Mouse (Mus musculus) ES-Bruce4 (cell line): Measurements from ENCODE around the gene Narfl. TPM values are rescaled to one million over a fixed set of nuclear protein-coding genes. Genes with fewer than 3 reads are reported as not detected.
A peak's percentile ranks its signal among the peaks of the same experiment; 100 is the strongest.

Experiments
- H3K27ac ChIP-seq: 2 replicates; pipeline ENCODE4 v1.5.1; 2012; ENCODE audit warnings: low read length, inconsistent platforms; ENCODE audit not compliant: insufficient read depth
- H3K27me3 ChIP-seq: 2 replicates; pipeline ENCODE4 v1.6.1; 2012; ENCODE audit warnings: mild to moderate bottlenecking, low read length, inconsistent platforms; ENCODE audit not compliant: control insufficient read depth, poor library complexity, insufficient read depth, severe bottlenecking
- H3K36me3 ChIP-seq: 2 replicates; pipeline ENCODE4 v1.6.1; 2012; ENCODE audit warnings: inconsistent platforms, mild to moderate bottlenecking, low read length, moderate library complexity; ENCODE audit not compliant: control insufficient read depth, poor library complexity, insufficient read depth, severe bottlenecking
- H3K4me1 ChIP-seq: one replicate; pipeline ENCODE4 v1.8.1; 2011; ENCODE audit warnings: low read length; ENCODE audit not compliant: control insufficient read depth, insufficient read depth
- H3K4me3 ChIP-seq: 2 replicates; pipeline ENCODE4 v1.5.1; 2011; ENCODE audit warnings: low read depth, mild to moderate bottlenecking, low read length
- H3K9ac ChIP-seq: 2 replicates; pipeline ENCODE4 v1.6.1; 2012; ENCODE audit warnings: low read depth, mild to moderate bottlenecking, inconsistent platforms; ENCODE audit not compliant: poor library complexity, severe bottlenecking
- H3K9me3 ChIP-seq: replicated peaks from 2 replicates; pipeline ENCODE4 v1.6.1; 2012; ENCODE audit warnings: mild to moderate bottlenecking, low read length, inconsistent platforms; ENCODE audit not compliant: control insufficient read depth, poor library complexity, insufficient read depth, severe bottlenecking
- CTCF ChIP-seq: IDR thresholded peaks from one replicate; pipeline ENCODE4 v1.8.1; 2011; ENCODE audit warnings: low read depth, low read length
- EP300 ChIP-seq: IDR thresholded peaks from 2 replicates; pipeline ENCODE4 v1.6.1; 2011; ENCODE audit warnings: low read depth, low read length; ENCODE audit not compliant: insufficient read depth
- POLR2A ChIP-seq: IDR thresholded peaks from one replicate; pipeline ENCODE4 v1.8.1; 2011; ENCODE audit warnings: low read length; ENCODE audit not compliant: insufficient read depth
- polyA plus RNA-seq: library from polyadenylated mRNA; stranded (reverse); fragments of >200 nt; gene quantifications from 2 replicates; pipeline ENCODE4 v1.2.4, GENCODE M21; 2011; ENCODE audit warnings: low read depth; ENCODE audit not compliant: missing spikeins, insufficient read depth, insufficient read length

Narfl gene
- polyA plus RNA-seq, 1 experiment: 21.3 TPM

DNA sequence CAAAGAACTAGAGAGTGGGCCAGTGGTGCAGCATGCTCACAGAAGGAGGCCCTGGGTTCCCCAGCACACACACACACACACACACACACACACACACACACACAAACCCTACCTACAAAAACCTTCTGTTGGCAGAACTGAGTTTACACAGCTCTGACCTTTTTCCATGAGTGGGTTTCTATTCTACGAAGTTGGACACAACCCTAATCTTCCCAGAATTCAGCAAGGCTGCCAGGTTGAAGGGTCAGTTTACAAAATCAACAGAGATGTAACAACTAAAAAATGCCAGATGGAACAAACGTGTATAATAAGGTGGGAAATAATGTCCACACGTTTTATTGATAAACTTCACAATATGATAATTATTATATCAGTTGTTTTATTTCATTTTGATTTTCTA lies 15.9 kb upstream of the Narfl start:
- H3K9me3 ChIP-seq: no peaks in the 10 kb centered on the region
- no peaks in the 10 kb centered on the region for H3K36me3 ChIP-seq
- TF ChIP-seq CTCF (no peak), POLR2A (no peak), EP300 (no peak)
- H3K27ac ChIP-seq: peak overlapping the region; percentile 70
- no peak overlapping the region for H3K4me3 ChIP-seq
- no peak overlapping the region for H3K9ac ChIP-seq
- peaks cover 23% of the 10 kb centered on the region for H3K4me1 ChIP-seq
- no peaks in the 10 kb centered on the region for H3K27me3 ChIP-seq

DNA sequence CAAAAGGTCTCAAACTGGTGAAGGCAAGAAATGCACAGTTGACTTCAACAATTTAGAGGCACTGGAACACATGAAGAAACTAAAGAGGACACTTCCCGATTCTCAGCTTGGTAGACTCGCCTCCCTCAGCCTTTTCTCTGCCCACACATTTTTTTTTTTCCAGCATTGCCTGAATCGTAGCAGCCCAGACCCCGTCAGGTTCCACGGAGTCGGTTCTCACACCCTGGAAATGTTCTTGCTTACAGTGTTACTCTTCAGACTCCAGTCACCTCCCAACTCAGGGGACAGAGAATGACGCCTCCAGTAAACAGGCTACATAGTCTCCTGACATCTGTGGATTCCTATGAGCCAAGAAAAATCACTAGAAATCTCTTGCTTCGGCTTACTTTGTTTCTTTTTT lies 13.4 kb upstream of the Narfl start:
- Histone ChIP-seq H3K4me1 (peaks cover 18% of the 10 kb centered on the region), H3K27ac (no peak overlapping the region), H3K4me3 (no peak overlapping the region), H3K9ac (no peak overlapping the region), H3K27me3 (no peaks in the 10 kb centered on the region), H3K36me3 (no peaks in the 10 kb centered on the region), H3K9me3 (no peaks in the 10 kb centered on the region)
- TF ChIP-seq POLR2A: no peak
- no peak for TF ChIP-seq CTCF
- no peak for TF ChIP-seq EP300

DNA sequence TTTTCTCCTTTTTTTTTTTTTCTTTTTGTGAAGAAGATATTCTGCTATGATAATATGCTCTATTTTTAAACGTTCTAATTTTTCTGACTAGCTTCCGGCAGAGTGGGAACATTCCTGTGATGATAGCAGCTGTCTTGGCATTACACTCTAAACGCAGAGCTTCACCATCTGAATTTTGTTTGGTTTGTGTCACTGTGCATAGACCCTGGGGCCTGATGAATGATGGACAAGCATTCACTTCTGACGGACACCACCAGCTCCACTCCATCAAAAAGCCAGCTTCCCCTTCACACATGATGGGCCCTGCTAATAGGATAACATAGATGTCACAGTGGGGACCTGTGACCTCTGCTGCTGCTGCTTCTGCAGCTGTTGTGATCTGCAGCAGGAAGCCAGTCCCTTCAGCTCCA lies 12.0 kb upstream of the Narfl start:
- TF ChIP-seq EP300: no peak
- TF ChIP-seq POLR2A: no peak
- TF ChIP-seq CTCF: no peak
- no peaks in the 10 kb centered on the region for H3K9me3 ChIP-seq
- peaks cover 12% of the 10 kb centered on the region for H3K4me1 ChIP-seq
- no peak overlapping the region for H3K4me3 ChIP-seq
- no peaks in the 10 kb centered on the region for H3K27me3 ChIP-seq
- H3K9ac ChIP-seq: no peak overlapping the region
- no peaks in the 10 kb centered on the region for H3K36me3 ChIP-seq
- H3K27ac ChIP-seq: no peak overlapping the region

DNA sequence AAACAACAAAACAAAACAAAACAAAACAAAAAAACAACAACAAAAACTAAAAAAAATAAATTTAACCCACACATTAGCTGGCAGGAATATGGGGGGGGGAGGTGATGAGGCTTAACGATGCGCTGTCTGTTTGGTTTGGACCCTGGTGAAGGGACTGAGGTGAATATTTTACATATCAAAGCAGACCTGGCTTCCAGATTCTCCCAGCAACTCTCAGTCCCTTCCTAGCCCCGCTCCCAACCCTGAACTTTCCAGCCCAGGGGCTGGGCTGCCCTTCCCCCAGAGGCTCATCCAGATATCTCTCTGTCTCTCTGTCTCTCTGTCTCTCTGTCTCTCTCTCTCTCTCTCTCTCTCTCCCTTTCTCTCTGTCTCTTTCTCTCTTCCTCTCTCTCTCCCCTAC lies 11.0 kb upstream of the Narfl start:
- Histone ChIP-seq H3K27ac (peak overlapping the region; percentile 56; the same call in 1 of the 2 replicates), H3K36me3 (no peaks in the 10 kb centered on the region), H3K27me3 (no peaks in the 10 kb centered on the region), H3K9ac (no peak overlapping the region), H3K4me1 (peaks cover 7% of the 10 kb centered on the region), H3K9me3 (no peaks in the 10 kb centered on the region), H3K4me3 (no peak overlapping the region)
- no peak for TF ChIP-seq CTCF
- no peak for TF ChIP-seq EP300
- TF ChIP-seq POLR2A: no peak

DNA sequence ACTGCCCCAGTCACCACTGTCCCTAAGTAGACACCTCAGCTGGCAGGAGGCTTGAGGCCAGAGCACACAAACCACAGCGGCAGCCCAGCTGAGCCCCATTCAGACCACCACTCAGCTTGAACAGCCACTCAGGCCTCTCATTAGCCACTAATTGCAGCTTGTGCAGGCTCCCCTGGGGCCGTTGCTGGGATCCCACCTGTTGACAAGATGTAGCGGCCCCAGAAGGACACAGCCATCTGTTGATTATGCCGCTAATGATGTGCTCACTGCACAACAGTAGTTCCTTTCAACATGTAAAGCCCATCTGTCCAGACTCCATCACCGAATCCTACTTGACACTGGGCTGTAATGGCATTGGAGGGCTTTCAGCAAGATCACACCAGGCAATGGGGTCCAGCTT lies 7.7 kb upstream of the Narfl start:
- Histone ChIP-seq H3K36me3 (no peaks in the 10 kb centered on the region), H3K4me3 (no peak overlapping the region), H3K27ac (no peak overlapping the region), H3K4me1 (peaks cover 7% of the 10 kb centered on the region), H3K27me3 (no peaks in the 10 kb centered on the region), H3K9me3 (no peaks in the 10 kb centered on the region), H3K9ac (no peak overlapping the region)
- no peak for TF ChIP-seq POLR2A
- TF ChIP-seq EP300: no peak
- TF ChIP-seq CTCF: no peak

DNA sequence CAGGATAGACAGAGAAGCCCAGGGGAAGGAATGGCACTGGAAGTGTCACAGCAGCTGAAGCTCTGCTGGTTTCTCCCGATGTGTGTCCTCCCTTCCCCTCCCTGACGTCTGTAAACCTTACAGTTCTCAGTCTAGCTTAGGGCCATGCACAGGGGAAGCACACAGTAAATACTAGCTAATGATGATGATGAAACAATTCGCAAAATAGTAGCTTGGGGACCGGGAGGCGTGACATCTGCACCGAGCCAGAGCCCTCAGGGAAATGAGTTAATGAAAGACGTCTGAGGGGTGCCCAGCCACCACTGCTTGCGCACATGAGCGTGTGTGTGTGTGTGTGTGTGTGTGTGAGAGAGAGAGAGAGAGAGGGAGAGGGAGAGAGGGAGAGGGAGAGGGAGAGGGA lies 4.2 kb upstream of the Narfl start:
- Histone ChIP-seq H3K27me3 (no peaks in the 10 kb centered on the region), H3K9me3 (no peaks in the 10 kb centered on the region), H3K4me1 (no peaks in the 10 kb centered on the region), H3K36me3 (no peaks in the 10 kb centered on the region), H3K27ac (no peak overlapping the region), H3K9ac (no peak overlapping the region), H3K4me3 (no peak overlapping the region)
- no peak for TF ChIP-seq POLR2A
- no peak for TF ChIP-seq EP300
- no peak for TF ChIP-seq CTCF
